In genomic region chr19:54115335-54115734, GRCm38 (mm10) we compare ENCODE assay signal across 8 mouse cellular contexts.
DNase-seq lines count a peak whose midpoint lies in the region; ATAC-seq and TF ChIP-seq lines count a peak whose summit lies in the region.

No protein-coding gene starts in this region.

- H3K36me3 ChIP-seq in neural tube, embryonic 11.5 days (ENCODE audit: control insufficient read depth, insufficient read depth, low read length) = no peaks in the 10 kb centered on the region
- no peaks in the 10 kb centered on the region for H3K36me3 ChIP-seq in liver, embryonic 14.5 days (replicated peaks; ENCODE audit: control insufficient read depth, insufficient read depth, low read depth)
- no peaks in the 10 kb centered on the region for H3K36me3 ChIP-seq in stomach, embryonic 16.5 days (ENCODE audit: control insufficient read depth, insufficient read depth, low read length)

- H3K27ac ChIP-seq in cerebellum, adult 2 months (ENCODE audit: insufficient read depth, low read length) = no peak overlapping the region
- H3K27ac ChIP-seq in neural tube, embryonic 11.5 days (ENCODE audit: low read depth, low read length) = no peak overlapping the region
- no peak overlapping the region for H3K27ac ChIP-seq in liver, embryonic 14.5 days
- no peak overlapping the region for H3K27ac ChIP-seq in stomach, embryonic 16.5 days (ENCODE audit: low read length)

- WGBS in cerebellum, adult 2 months = 7% methylated on average over 4 of the region's 4 CpGs
- WGBS in neural tube, embryonic 11.5 days = 36% methylated on average over 4 of the region's 4 CpGs
- 48% methylated on average over 4 of the region's 4 CpGs for WGBS in liver, embryonic 14.5 days (ENCODE audit: insufficient replicate concordance)
- 47% methylated on average over 4 of the region's 4 CpGs for WGBS in stomach, embryonic 16.5 days

- no peak for TF ChIP-seq EP300 in liver, embryonic 14.5 days (IDR thresholded peaks at IDR 0.05; ENCODE audit: low read depth)

- H3K4me3 ChIP-seq in cerebellum, adult 2 months (replicated peaks; ENCODE audit: insufficient read depth, low read depth, low read length) = peak overlapping the region; percentile 62
- peak overlapping the region; percentile 41 for H3K4me3 ChIP-seq in neural tube, embryonic 11.5 days (ENCODE audit: low read depth, low read length)
- peak overlapping the region; percentile 54 to 71 for H3K4me3 ChIP-seq in liver, embryonic 14.5 days (ENCODE audit: insufficient read depth in 1 of 2, low read depth in 2 of 2, low read length in 2 of 2)
- H3K4me3 ChIP-seq in stomach, embryonic 16.5 days (replicated peaks; ENCODE audit: low read length) = peak overlapping the region; percentile 57

- no peak for DNase-seq in cerebellum, adult 2 months
- no peak for DNase-seq in cerebellum, postnatal 4 days (ENCODE audit: low spot score in 2 of 2)
- DNase-seq in neural tube, embryonic 11.5 days (ENCODE audit: low spot score) = no peak
- no peak for DNase-seq in neural tube, embryonic 10.5 days (ENCODE audit: extremely low spot score, low spot score)
- no peak for DNase-seq in liver, embryonic 14.5 days (ENCODE audit: low read depth in 3 of 3, low spot score in 3 of 3)
- DNase-seq in cerebellum, adult 9-10 months = no peak
- DNase-seq in thymus, postnatal 14 days = no peak

- H3K9me3 ChIP-seq in neural tube, embryonic 11.5 days (ENCODE audit: control insufficient read depth, low read length) = no peaks in the 10 kb centered on the region
- H3K9me3 ChIP-seq in liver, embryonic 14.5 days (ENCODE audit: control insufficient read depth, low read length) = no peaks in the 10 kb centered on the region
- no peaks in the 10 kb centered on the region for H3K9me3 ChIP-seq in stomach, embryonic 16.5 days (replicated peaks; ENCODE audit: control insufficient read depth, low read length)

- 0 out of 2 replicates have a peak overlapping the region, but pooled peaks have one; percentile 26 for H3K9ac ChIP-seq in neural tube, embryonic 11.5 days (ENCODE audit: low read length)
- H3K9ac ChIP-seq in liver, embryonic 14.5 days (replicated peaks) = no peak overlapping the region; the same call in 1 of the 2 replicates
- no peak overlapping the region for H3K9ac ChIP-seq in stomach, embryonic 16.5 days (ENCODE audit: low read length)

- H3K4me2 ChIP-seq in neural tube, embryonic 11.5 days (ENCODE audit: low read depth) = peak overlapping the region; percentile 63
- H3K4me2 ChIP-seq in liver, embryonic 14.5 days (ENCODE audit: low read depth) = peak overlapping the region; percentile 67
- peak overlapping the region; percentile 67 for H3K4me2 ChIP-seq in stomach, embryonic 16.5 days (ENCODE audit: low read depth, low read length)

- no peak for TF ChIP-seq CTCF in cerebellum, adult 2 months (IDR thresholded peaks at IDR 0.05; ENCODE audit: borderline replicate concordance, insufficient read depth, low read depth, low read length)
- no peak for TF ChIP-seq CTCF in liver, embryonic 14.5 days (IDR thresholded peaks at IDR 0.05; ENCODE audit: low read depth)

- no peaks in the 10 kb centered on the region for H3K27me3 ChIP-seq in cerebellum, adult 2 months (ENCODE audit: control insufficient read depth, insufficient read depth, low read length)
- H3K27me3 ChIP-seq in neural tube, embryonic 11.5 days (ENCODE audit: control insufficient read depth, insufficient read depth, low read length) = no peaks in the 10 kb centered on the region
- H3K27me3 ChIP-seq in liver, embryonic 14.5 days (ENCODE audit: control insufficient read depth, insufficient read depth, low read length) = no peaks in the 10 kb centered on the region
- no peaks in the 10 kb centered on the region for H3K27me3 ChIP-seq in stomach, embryonic 16.5 days (ENCODE audit: control insufficient read depth, insufficient read depth, low read length)

- TF ChIP-seq POLR2A in cerebellum, adult 2 months (IDR thresholded peaks at IDR 0.05; ENCODE audit: borderline replicate concordance, insufficient read depth, low read length) = no peak

- H3K4me1 ChIP-seq in cerebellum, adult 2 months (ENCODE audit: control insufficient read depth, insufficient read depth, low read length) = no peaks in the 10 kb centered on the region
- H3K4me1 ChIP-seq in neural tube, embryonic 11.5 days (ENCODE audit: control insufficient read depth, insufficient read depth, low read length) = peaks cover 8% of the 10 kb centered on the region; the same call in 1 of the 2 replicates
- no peaks in the 10 kb centered on the region for H3K4me1 ChIP-seq in liver, embryonic 14.5 days (replicated peaks; ENCODE audit: control insufficient read depth in 2 of 2, insufficient read depth in 2 of 2, low read length in 1 of 2)
- H3K4me1 ChIP-seq in stomach, embryonic 16.5 days (ENCODE audit: control insufficient read depth, insufficient read depth, low read length) = no peaks in the 10 kb centered on the region

- no peak for ATAC-seq in neural tube, embryonic 11.5 days (ENCODE audit: insufficient read depth, low FRiP score, low TSS enrichment)
- ATAC-seq in liver, embryonic 14.5 days (ENCODE audit: insufficient read depth) = no peak
- ATAC-seq in stomach, embryonic 16.5 days (ENCODE audit: insufficient read depth, low FRiP score) = no peak
